Mouse (Mus musculus): ENCODE data around the gene Esam.

Esam gene

DNA sequence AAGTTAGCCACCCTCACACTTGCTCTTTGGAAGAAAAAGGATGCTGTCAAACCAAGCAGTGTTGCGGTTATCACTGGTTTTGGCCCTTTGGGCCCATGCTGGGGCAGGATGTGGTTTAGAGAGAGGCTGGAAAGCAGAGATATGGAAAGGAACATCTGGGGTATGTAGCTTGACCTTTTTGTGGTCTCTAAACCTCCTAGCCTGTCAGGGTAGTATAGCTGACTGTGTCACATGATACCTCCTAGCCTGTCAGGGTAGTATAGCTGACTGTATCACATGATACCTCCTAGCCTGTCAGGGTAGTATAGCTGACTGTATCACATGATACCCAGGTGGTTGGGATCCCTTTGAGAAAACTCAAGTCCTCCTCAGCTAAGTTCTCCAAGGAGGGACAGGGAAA lies 26.4 kb downstream of the Esam start:
- no peak for DNase-seq (ENCODE audit: low spot score in 2 of 2)

DNA sequence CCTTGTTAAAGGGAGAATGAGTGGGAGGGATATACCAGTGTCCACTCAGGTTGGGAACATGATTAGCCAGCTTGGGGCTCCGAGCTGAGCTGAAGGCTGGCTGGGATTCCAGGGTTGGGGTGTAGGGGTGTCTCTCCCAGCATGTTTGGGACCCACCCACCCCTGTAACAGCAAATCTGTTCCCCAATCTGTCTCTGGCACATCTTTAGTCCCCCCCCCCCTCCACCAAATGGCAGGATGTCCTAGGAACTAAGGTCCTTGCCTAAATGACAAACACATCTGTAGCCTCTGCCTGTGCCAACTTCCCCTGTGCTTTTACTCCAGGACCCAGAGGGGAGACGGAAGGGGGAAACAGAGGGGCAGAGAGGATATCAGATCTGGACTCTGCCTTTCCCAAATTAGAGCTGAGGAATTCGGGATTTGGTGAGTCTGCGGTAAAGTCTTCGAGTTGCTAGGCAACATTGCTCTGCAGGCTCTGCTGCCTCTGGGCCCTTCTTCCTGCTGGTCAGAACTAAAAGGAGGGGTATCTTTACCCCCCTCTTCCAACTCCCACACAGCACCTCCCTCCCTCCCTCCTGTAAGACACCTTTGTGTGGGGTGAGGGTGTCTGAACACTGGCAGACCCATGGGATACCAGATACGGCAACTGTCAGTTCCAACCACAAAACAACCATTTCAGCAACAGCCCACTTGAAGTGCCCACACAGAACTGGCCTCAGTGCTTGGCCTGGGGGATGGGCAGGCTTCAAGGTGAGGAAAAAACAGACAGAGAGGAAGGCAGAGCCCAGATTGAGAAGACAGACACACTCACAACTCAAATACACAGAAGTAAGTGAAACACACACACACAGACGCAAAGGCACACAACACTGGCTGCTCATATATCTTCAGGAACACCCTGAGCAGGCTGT lies 27.2 kb downstream of the Esam start, which contains the start of gene Siae:
TSS of gene Siae (plus strand) at position 861 of the 911 bp plus-strand sequence.
- DNase-seq (ENCODE audit: low spot score in 2 of 2) = peak; percentile 54 to 71

DNA sequence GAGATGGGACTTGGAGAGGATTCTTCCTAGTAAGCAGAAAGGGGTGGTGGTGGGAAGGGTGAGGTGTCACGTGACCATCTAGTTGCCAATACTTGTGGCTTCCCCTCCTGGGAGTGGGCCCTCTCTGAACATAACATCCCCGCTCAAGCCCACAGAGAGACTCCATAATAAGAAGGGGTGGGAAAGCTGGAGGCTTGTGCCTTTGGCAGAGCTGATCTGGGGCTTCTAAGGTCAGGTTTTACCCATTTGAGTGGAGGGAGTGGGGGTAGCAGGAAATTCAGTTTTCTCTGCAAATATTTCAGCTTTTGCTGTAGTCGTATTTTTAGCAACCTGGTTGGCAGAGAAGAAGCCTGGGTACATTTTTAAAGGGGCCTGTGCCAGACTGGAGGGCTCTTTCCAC lies 28.5 kb downstream of the Esam start:
- peak; percentile 60 to 74 for DNase-seq (ENCODE audit: low spot score in 2 of 2)

DNA sequence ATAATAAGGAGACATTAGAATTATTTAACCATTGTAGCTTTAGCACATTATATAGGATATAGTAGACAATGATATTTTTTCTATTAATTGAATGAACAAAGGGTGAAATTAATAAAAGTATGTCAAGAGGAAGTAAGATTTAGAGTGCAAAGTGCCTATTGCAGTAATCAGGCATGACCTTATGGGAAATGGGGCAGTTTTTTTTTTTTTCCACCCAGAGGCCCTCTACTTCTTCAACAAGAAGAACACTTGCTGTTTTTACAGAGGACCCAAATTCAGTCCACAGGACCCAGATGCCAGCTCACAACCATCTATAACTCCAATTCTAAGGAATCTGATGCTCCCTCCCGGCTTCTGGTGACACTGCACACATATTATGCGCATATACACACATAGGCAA lies 32.7 kb downstream of the Esam start:
- DNase-seq (ENCODE audit: low spot score in 2 of 2) = no peak

DNA sequence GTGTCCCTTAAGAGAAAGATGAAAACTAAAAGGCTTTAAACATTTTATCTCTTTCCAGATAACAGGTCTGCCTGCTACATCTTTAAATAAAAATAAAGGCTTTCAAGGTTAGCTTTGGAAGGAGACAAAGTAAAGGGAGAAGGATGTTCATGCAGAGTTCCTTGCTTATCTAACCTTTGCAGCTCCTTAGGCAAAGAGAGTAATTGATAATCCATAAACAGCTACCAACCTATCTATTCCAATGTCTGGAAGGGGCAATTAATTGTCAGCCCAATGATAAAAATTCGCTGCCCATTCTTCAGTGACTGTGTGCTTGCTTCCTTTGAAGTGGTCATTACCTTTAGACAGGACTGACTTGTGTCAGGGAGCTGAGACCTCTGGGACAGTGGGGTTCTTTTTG lies 35.9 kb downstream of the Esam start:
- DNase-seq (ENCODE audit: low spot score in 2 of 2) = no peak

DNA sequence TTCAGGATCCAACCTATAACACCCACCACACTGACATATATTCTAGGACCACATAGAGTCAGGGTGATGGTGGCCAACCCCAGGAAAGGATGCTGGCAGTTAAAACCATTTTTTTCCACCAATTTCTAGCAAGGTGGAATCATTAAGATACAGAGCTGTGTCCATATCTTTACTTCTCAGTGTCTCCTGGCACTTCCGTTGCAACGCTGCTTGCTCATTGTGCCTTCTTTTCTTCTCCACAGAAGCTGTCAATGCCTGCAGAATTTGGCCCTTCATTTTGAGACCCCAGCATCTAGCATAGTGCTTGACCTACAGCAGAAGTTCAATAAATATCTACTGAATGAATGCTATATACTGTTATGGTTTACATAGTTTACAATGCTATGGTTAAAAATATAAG lies 39.1 kb downstream of the Esam start:
- DNase-seq (ENCODE audit: low spot score in 2 of 2) = no peak

DNA sequence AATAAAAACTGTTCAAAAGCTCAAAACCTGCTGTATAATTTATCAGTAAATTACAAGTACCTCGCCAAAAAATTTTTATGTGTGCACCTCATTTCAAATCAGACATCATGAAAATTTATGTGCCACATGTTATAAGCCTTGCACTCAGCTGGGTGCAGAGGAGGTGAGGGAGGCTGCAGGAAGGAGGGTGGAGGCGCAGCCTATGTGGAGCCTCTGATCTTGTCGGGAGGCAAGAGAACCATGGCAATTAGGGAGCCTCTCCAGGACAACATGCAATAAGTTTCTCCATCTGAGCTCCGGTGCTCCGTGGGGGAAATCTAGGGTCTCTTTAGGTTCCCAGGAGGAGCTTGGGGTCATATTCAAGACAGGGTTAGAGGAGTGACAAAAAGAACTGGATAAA lies 39.6 kb downstream of the Esam start:
- DNase-seq (ENCODE audit: low spot score in 2 of 2) = no peak

DNA sequence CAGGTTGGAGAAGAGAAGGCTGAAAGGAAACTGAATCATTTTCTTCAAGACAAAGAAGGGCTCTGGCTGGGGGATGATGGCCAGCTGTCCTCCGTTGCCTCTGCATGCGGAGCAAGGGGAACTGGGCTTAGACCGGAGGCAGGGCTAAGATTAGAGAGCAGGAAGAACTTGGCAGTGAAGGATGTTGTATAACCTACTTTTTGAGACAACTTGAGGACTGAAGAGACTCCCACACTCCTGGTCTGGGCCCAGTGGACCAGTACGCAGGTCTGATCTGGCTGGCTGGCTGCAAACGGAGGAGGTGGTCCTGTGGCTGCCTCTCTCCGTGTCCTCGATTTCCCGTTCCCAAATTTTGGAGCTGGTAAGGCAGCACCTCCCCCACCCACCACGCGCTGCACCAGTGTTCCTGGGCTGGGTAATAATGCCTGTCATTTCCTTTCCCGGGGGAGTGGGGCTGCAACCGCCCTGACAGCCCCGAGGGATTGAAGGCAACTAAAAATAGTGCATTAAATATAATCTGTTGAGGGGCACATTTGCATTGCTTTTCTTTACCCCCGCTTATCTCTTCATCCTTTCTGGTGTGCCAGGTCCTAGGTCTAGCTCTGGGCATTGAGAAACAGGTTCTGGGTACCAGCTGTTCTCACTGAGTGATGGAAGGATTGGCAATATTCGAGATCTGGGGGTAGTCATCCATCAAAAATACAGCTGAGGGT lies 40.2 kb downstream of the Esam start:
- peak; percentile 68 to 70 for DNase-seq (ENCODE audit: low spot score in 2 of 2)

DNA sequence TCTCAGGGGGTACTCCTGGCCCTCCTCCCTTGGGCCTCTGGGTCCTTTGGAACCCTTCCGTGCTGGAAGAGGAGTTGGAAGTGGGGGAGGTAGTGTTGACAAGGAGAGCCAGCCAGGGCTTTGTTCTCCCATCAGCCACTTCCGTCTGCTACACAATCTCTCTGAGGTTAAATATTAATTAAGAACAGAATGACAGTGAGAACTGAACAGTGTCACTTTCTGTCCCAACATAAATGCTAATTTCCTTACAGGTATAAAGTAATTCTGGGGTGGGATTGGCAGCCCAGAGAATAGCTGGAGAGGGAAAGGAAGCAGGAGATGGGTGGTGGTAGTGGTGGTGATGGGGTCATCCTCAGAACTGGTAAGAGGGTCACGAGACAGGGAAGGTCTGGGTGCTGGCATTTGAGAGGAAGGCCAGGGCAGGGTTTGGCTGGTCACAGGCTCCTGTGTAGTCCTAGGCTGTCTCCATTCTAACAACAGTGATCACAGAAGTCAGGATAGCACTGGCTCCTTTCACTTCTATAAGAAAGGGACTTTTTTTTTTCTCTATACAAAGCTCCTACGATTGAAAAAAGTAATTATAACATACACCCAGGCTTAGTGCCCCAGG lies 40.8 kb downstream of the Esam start:
- DNase-seq (ENCODE audit: low spot score in 2 of 2) = no peak

DNA sequence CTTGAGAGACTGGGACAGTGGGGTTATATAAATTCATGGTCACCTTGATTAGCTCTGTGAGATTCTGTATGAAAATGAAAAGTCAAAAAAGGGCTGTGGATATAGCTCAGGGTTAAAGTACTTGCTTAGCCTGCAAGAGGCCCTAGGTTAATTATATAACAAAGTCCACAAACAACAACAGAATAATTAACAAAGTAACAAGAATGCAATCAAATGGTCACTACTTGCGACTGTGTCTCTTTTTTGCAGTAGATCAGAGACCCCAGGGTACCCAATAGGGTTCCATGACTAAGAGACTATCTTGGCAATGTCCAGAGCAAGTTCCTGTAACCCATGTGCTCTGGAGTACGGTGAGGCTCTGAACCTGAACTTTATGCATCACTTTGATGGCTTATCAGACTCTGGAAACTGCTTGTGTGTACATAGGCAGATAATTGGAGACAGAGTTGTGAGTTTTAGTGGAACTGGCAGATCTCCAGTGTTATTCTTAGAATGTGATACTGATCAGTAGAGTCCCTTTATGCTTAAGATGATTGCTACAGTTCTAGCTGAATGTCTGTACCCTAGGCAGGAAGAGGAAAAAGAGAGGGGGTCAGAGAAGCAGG lies 41.5 kb downstream of the Esam start:
- no peak for DNase-seq (ENCODE audit: low spot score in 2 of 2)

DNA sequence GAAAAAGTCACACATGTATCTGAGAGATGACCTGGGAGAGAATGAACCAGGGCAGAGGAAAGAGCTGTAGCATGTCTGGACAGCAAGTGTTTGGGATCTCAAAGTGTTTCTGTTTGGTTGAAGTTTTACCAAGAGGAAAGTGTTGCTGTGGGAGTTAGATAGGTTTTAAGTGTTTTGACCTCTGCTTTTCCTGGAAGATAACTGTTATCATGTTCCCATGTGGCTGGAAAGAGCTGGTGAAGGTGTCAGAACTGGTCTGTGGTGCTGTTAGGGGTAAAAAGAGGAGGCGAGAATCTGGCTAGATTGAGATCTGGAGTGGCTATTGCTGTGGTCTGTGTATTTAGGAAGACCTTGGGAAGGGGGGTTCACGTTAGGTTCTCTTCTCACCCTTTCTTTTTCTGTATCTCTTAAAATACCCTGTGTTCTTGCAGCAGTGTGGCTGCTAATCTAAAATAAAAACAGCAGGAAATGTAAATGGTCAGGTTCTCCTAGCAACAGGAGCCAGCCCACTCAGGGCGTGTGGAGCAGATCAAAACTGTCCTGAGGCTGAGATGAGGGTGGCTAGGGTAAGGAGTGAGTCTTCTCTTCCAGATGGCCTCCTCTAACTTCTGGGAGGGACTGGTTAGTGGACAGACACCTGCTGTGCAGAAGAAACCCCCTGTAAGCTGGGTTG lies 44.5 kb downstream of the Esam start:
- DNase-seq (ENCODE audit: low spot score in 2 of 2) = peak in 1 of 2 experiments; percentile 44

DNA sequence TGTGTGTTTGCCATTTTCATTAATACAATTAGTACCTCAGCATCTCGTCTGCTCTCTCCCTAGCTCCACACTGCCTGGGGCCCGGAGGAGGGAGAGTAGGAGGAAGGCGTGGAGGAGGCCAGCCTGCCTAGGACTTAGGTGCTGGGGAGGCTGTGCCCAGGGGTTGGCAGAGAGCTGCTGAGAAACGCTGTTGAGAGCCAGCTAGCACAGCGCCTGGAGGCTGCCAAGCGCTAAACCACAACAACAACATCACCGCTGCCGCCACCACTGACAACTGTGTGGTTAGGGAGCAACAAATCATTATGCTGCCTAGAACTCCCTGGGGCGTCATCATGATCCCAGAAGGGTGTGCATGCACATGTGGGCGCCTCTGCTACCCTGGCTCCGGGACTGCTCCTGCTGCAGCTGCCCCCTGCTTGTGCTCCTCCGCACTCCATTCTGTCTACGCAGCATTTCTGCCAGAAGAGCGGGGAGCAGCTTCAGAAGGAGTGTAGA lies 48.6 kb downstream of the Esam start:
- DNase-seq (ENCODE audit: low spot score in 2 of 2) = peak; percentile 52 to 64

DNA sequence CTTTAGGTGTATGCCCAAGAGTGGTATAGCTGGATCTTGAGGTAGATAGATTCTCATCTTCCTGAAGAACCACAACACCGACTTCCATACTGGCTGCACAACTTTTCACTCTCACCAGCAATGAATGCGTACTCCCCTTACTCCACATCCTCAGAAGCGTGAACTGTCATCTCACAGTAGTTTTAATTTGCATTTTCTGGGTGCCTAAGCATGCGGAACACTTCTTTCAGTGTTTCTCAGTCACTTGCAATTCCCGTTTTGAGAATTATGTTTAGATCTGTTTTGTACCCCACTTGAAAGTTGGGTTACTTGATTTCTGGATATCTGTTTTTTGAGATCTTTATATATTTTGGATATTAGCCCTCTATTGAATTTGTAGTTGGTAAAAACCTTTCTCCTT lies 55.7 kb downstream of the Esam start:
- no peak for DNase-seq (ENCODE audit: low spot score in 2 of 2)

DNA sequence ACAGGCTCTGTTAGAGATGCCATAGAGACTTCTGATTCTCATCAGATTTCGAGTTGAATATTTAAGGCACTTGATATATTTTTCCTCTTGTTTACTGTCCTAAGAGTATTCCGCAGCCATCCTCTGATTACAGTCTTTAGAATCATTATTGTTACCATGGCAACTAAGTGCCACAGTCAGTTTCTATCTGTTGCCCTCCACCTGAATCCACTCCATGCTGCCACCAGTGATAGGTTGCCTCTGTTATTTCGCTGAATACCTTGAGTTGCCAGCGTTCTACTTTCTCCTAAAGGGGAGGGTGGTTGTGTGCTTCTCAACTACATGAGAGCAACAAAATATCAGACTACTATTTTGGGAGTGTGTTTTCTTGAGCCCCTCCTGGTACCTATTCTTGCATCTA lies 58.8 kb downstream of the Esam start:
- DNase-seq (ENCODE audit: low spot score in 2 of 2) = no peak

All from right cerebral cortex, postnatal 10 days (tissue).